48 mouse cellular contexts compared by ENCODE assay signal in the genomic region with DNA sequence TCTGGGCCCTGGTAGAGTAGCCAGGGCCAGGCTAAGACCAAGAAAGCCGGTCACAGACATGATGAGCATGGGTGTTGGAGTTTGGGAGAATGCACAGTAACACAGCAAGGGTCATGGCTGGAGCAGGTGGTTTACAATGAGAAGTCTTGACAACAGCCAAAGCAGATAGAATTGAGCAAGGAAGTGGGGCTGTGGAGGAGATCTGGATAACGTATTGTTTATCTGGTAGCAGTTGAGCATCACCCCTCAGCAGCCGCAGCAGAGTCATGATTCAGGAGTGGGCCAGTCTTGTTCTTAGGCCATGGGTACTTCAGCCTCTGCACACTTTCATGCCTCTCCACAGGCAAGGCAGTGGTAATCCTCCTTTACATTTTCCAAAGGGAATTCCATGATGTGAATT. TPM values are rescaled to one million over a fixed set of nuclear protein-coding genes. Genes with fewer than 3 reads are reported as not detected.
"Had no signal": no experiment of that assay in that cellular context is flagged by ENCODE, and none has a peak within 500 bp of the region (broad histone marks: within the 10 kb centered on the region; RNA-seq: fewer than 3 reads in every experiment).

No protein-coding gene starts in this region.

- H3K4me3 ChIP-seq: heart, embryonic 10.5 days; heart, embryonic 12.5 days; heart, embryonic 13.5 days; heart, embryonic 15.5 days; hindbrain, embryonic 10.5 days; hindbrain, embryonic 12.5 days; hindbrain, embryonic 13.5 days; hindbrain, embryonic 15.5 days; intestine, embryonic 15.5 days; kidney, embryonic 15.5 days; layer of hippocampus, adult 2 months had no signal

- DNase-seq: heart, postnatal 10 days; heart, postnatal 14 days; heart, postnatal 36 days; heart, postnatal 4 days; kidney, adult 11 months; kidney, adult 18-20 months; kidney, adult 2 months; kidney, adult 8-10 months; kidney, adult 9 months; kidney, postnatal 10 days; kidney, postnatal 14 days; kidney, postnatal 4 days; layer of hippocampus, adult 9-11 months; layer of hippocampus, postnatal 36 days had no signal

- H3K36me3 ChIP-seq: heart, embryonic 10.5 days; heart, embryonic 12.5 days; heart, embryonic 13.5 days; heart, embryonic 15.5 days; hindbrain, embryonic 10.5 days; hindbrain, embryonic 12.5 days; hindbrain, embryonic 13.5 days; hindbrain, embryonic 15.5 days; intestine, embryonic 15.5 days; kidney, embryonic 15.5 days had no signal

- H3K9ac ChIP-seq: heart, embryonic 12.5 days; heart, embryonic 13.5 days; heart, embryonic 15.5 days; hindbrain, embryonic 12.5 days; hindbrain, embryonic 13.5 days; hindbrain, embryonic 14.5 days; hindbrain, embryonic 15.5 days; intestine, embryonic 15.5 days; kidney, embryonic 15.5 days had no signal

- H3K27ac ChIP-seq: heart, embryonic 10.5 days; heart, embryonic 13.5 days; heart, embryonic 15.5 days; hindbrain, embryonic 10.5 days; hindbrain, embryonic 12.5 days; hindbrain, embryonic 13.5 days; hindbrain, embryonic 14.5 days; hindbrain, embryonic 15.5 days; hindbrain, postnatal 0 days; intestine, embryonic 15.5 days; kidney, embryonic 15.5 days; kidney, postnatal 0 days; layer of hippocampus, adult 2 months had no signal

- H3K27me3 ChIP-seq: heart, embryonic 12.5 days; heart, embryonic 13.5 days; heart, embryonic 15.5 days; hindbrain, embryonic 12.5 days; hindbrain, embryonic 13.5 days; hindbrain, embryonic 15.5 days; intestine, embryonic 15.5 days; kidney, embryonic 15.5 days had no signal

- H3K9me3 ChIP-seq: heart, embryonic 10.5 days; heart, embryonic 13.5 days; heart, embryonic 15.5 days; hindbrain, embryonic 10.5 days; hindbrain, embryonic 12.5 days; hindbrain, embryonic 13.5 days; hindbrain, embryonic 15.5 days; intestine, embryonic 15.5 days; kidney, embryonic 15.5 days had no signal

- H3K4me1 ChIP-seq: heart, embryonic 10.5 days; heart, embryonic 12.5 days; heart, embryonic 13.5 days; heart, embryonic 15.5 days; hindbrain, embryonic 10.5 days; hindbrain, embryonic 12.5 days; hindbrain, embryonic 13.5 days; hindbrain, embryonic 15.5 days; intestine, embryonic 15.5 days; kidney, embryonic 15.5 days had no signal

RNA-seq across cellular contexts. Expression of gene 4930583I09Rik, which starts 25.1 kb away (rescaled TPM):
- total RNA-seq: heart, postnatal 10 days; heart, postnatal 14 days; heart, postnatal 25 days; heart, postnatal 36 days; heart, postnatal 4 days; hematopoietic stem cell, adult 5-6 weeks; hindbrain, postnatal 0 days; layer of hippocampus, adult 18-20 months; layer of hippocampus, adult 2 months; layer of hippocampus, adult 8-10 months; layer of hippocampus, postnatal 10 days; layer of hippocampus, postnatal 14 days; layer of hippocampus, postnatal 25 days; layer of hippocampus, postnatal 36 days; left cerebral cortex, adult 18-20 months had no signal
- polyA plus RNA-seq: heart, embryonic 10.5 days; heart, embryonic 11.5 days; heart, embryonic 12.5 days; heart, embryonic 13.5 days; heart, embryonic 14.5 days; heart, embryonic 15.5 days; heart, embryonic 16.5 days; heart, postnatal 0 days; hindbrain, embryonic 10.5 days; hindbrain, embryonic 11.5 days; hindbrain, embryonic 12.5 days; hindbrain, embryonic 13.5 days; hindbrain, embryonic 14.5 days; hindbrain, embryonic 15.5 days; hindbrain, embryonic 16.5 days; hindbrain, postnatal 0 days; intestine, embryonic 14.5 days; intestine, embryonic 15.5 days; intestine, embryonic 16.5 days; intestine, postnatal 0 days; kidney, adult 2 months; kidney, embryonic 14.5 days; kidney, embryonic 15.5 days; kidney, embryonic 16.5 days; kidney, postnatal 0 days; large intestine, adult 2 months had no signal
